Mouse (Mus musculus): ENCODE data around the gene Fam173b.

Fam173b gene

GRCm38 (mm10) chr15:31586519-31586918 lies 15.1 kb upstream of the Fam173b start:
- peak; percentile 65 to 81 for DNase-seq (ENCODE audit: low spot score in 2 of 2)

GRCm38 (mm10) chr15:31587789-31588188 lies 13.9 kb upstream of the Fam173b start:
- DNase-seq (ENCODE audit: low spot score in 2 of 2), result no peak

GRCm38 (mm10) chr15:31588989-31589640 lies 12.5 kb upstream of the Fam173b start:
- no peak for DNase-seq (ENCODE audit: low spot score in 2 of 2)

- DNase-seq (ENCODE audit: low spot score in 2 of 2), result no peak
These were observed 11.5 kb upstream of the Fam173b start for GRCm38 (mm10) chr15:31590176-31590575.

- DNase-seq (ENCODE audit: low spot score in 2 of 2), result no peak
These were observed 9.1 kb upstream of the Fam173b start for GRCm38 (mm10) chr15:31592531-31592930.

GRCm38 (mm10) chr15:31594260-31594659 lies 7.4 kb upstream of the Fam173b start:
- DNase-seq (ENCODE audit: low spot score in 2 of 2), result no peak

GRCm38 (mm10) chr15:31595651-31596050 lies 6.0 kb upstream of the Fam173b start:
- DNase-seq (ENCODE audit: low spot score in 2 of 2), result no peak

GRCm38 (mm10) chr15:31599834-31600233 lies 1.8 kb upstream of the Fam173b start:
- DNase-seq (ENCODE audit: low spot score in 2 of 2), result no peak

GRCm38 (mm10) chr15:31601279-31601645 lies 390 bp upstream of the Fam173b start:
- DNase-seq (ENCODE audit: low spot score in 2 of 2), result no peak

- DNase-seq (ENCODE audit: low spot score in 2 of 2), result peak; percentile 25 to 30
These were observed 774 bp downstream of the Fam173b start for GRCm38 (mm10) chr15:31602426-31602825.

- no peak for DNase-seq (ENCODE audit: low spot score in 2 of 2)
These were observed 1.5 kb downstream of the Fam173b start for GRCm38 (mm10) chr15:31603113-31603512.

GRCm38 (mm10) chr15:31606821-31607220 lies 5.2 kb downstream of the Fam173b start:
- no peak for DNase-seq (ENCODE audit: low spot score in 2 of 2)

- DNase-seq (ENCODE audit: low spot score in 2 of 2), result no peak
These were observed 9.4 kb downstream of the Fam173b start for GRCm38 (mm10) chr15:31611027-31611426.

- no peak for DNase-seq (ENCODE audit: low spot score in 2 of 2)
These were observed 10.3 kb downstream of the Fam173b start for GRCm38 (mm10) chr15:31611976-31612375.

GRCm38 (mm10) chr15:31613826-31614453 lies 12.3 kb downstream of the Fam173b start:
- no peak for DNase-seq (ENCODE audit: low spot score in 2 of 2)

GRCm38 (mm10) chr15:31614666-31615065 lies 13.0 kb downstream of the Fam173b start:
- no peak for DNase-seq (ENCODE audit: low spot score in 2 of 2)

GRCm38 (mm10) chr15:31617261-31617660 lies 15.6 kb downstream of the Fam173b start:
- DNase-seq (ENCODE audit: low spot score in 2 of 2), result no peak

- DNase-seq (ENCODE audit: low spot score in 2 of 2), result no peak
These were observed 17.9 kb downstream of the Fam173b start for GRCm38 (mm10) chr15:31619521-31619920.

- no peak for DNase-seq (ENCODE audit: low spot score in 2 of 2)
These were observed 25.9 kb downstream of the Fam173b start for GRCm38 (mm10) chr15:31627277-31628154.

- no peak for DNase-seq (ENCODE audit: low spot score in 2 of 2)
These were observed 26.5 kb downstream of the Fam173b start for GRCm38 (mm10) chr15:31628180-31628579.

GRCm38 (mm10) chr15:31629556-31629955 lies 27.9 kb downstream of the Fam173b start:
- no peak for DNase-seq (ENCODE audit: low spot score in 2 of 2)

- no peak for DNase-seq (ENCODE audit: low spot score in 2 of 2)
These were observed 29.8 kb downstream of the Fam173b start for GRCm38 (mm10) chr15:31631396-31631858.
